Mouse (Mus musculus): ENCODE results near the gene Spon1.

DNA sequence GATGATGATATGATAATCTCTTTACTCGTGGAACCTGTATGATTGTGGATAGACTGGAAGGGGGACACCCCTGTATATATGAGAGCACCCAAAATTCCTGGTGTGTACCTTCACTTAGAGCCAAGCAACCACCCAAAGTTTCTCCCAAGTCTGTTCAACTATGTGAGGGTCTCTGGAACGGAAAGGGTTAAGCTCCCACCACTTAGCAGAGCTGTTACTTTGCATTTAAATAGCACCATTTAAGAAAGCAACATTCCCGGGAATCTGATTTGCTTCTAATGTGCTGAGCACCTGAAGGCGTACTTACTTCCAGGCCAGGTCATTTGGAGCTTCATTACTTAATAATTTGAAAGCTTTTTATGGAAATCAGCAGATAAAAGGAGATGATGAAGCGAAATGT, 238.4 kb downstream of the Spon1 start:
- TF ChIP-seq CTCF (IDR thresholded peaks at IDR 0.05; ENCODE audit: extremely low read depth, insufficient read depth, insufficient read length, insufficient replicate concordance) (no peak), POLR2A (IDR thresholded peaks at IDR 0.05; ENCODE audit: low read depth, low read length) (no peak)
